Mouse (Mus musculus) neural tube, embryonic 14.5 days (tissue): Measurements from ENCODE around the gene BC035044. TPM values are rescaled to one million over a fixed set of nuclear protein-coding genes. Genes with fewer than 3 reads are reported as not detected.
"Not testable (repeated sequence)": the region's sequence is repeated elsewhere in the genome, so short reads cannot be mapped to it uniquely, and the experiment has no call there.

Experiments
- ATAC-seq: fragments of 200-750 bp; cut with Nextera tagmentation; 2 replicates; pipeline ENCODE4 v1.8.0; 2017; ENCODE audit warnings: low read depth, mild to moderate bottlenecking, moderate TSS enrichment, moderate library complexity
- H3K27ac ChIP-seq: fragments of 300-500 bp; sonication (generic); 2 replicates; pipeline ENCODE4 v1.5.1; 2014; ENCODE audit warnings: low read depth, mild to moderate bottlenecking, control low read depth, low read length, moderate library complexity, mixed read lengths
- H3K27me3 ChIP-seq: fragments of 300-500 bp; sonication (generic); 2 replicates; pipeline ENCODE4 v1.6.1; 2014; ENCODE audit warnings: low read length; ENCODE audit not compliant: control insufficient read depth, insufficient read depth
- H3K36me3 ChIP-seq: fragments of 300-500 bp; sonication (generic); 2 replicates; pipeline ENCODE4 v1.6.1; 2014; ENCODE audit warnings: low read length, mixed read lengths; ENCODE audit not compliant: control insufficient read depth, insufficient read depth
- H3K4me1 ChIP-seq: fragments of 300-500 bp; sonication (generic); 2 replicates; pipeline ENCODE4 v1.6.1; 2014; ENCODE audit warnings: low read length; ENCODE audit not compliant: control insufficient read depth, insufficient read depth
- H3K4me2 ChIP-seq: fragments of 300-500 bp; sonication (generic); 2 replicates; pipeline ENCODE4 v1.6.1; 2014; ENCODE audit warnings: mild to moderate bottlenecking, low read depth, low read length, control low read depth
- H3K4me3 ChIP-seq: fragments of 300-500 bp; sonication (generic); 2 replicates; pipeline ENCODE4 v1.5.1; 2014; ENCODE audit warnings: low read depth, low read length, control low read depth, mixed read lengths
- H3K9ac ChIP-seq: fragments of 300-500 bp; sonication (generic); replicated peaks from 2 replicates; pipeline ENCODE4 v1.6.1; 2014; ENCODE audit warnings: low read depth, mild to moderate bottlenecking, control low read depth, low read length, mixed read lengths
- H3K9me3 ChIP-seq: fragments of 300-500 bp; sonication (generic); 2 replicates; pipeline ENCODE4 v1.6.1; 2016; ENCODE audit warnings: low read length; ENCODE audit not compliant: control insufficient read depth
- WGBS: fragments of 180-500 bp; shearing (Covaris S2); extraction: QIAGEN DNeasy Blood & Tissue Kit; methylation state at CpG from one replicate; pipeline ENCODE4 v1.1.7; 2014; 5-methylcytosine and 5-hydroxymethylcytosine counted together
- polyA plus RNA-seq: library from polyadenylated mRNA; unstranded; fragments of >200 nt; fragmentation: Nextera tagmentation; extraction: Ambion mirVana; gene quantifications from 2 replicates; pipeline ENCODE4 v1.2.1, GENCODE M21; 2014

Gene BC035044
- polyA plus RNA-seq, 1 experiment from 2014 or later = 0.50 TPM

GRCm38 (mm10) chr6:128826132-128826531 lies 64.8 kb downstream of the BC035044 start, which contains the start of the genes Gm44511 and Klrb1b:
Gm44511 (minus strand) TSS chr6:128826315.
Klrb1b (minus strand) TSS chr6:128826331.
- Histone ChIP-seq H3K9me3 (no peaks in the 10 kb centered on the region), H3K9ac (no peak within 1 kb of the TSS), H3K4me3 (no peak within 1 kb of the TSS), H3K4me2 (no peak within 1 kb of the TSS), H3K27ac (no peak within 1 kb of the TSS), H3K4me1 (no peaks in the 10 kb centered on the region), H3K27me3 (no peaks in the 10 kb centered on the region), H3K36me3 (no peaks in the 10 kb centered on the region)
- ATAC-seq = no peak
- 90% methylated on average over 6 of the region's 6 CpGs for WGBS

- H3K4me1 ChIP-seq = no peaks in the 10 kb centered on the region
- no peaks in the 10 kb centered on the region for H3K9me3 ChIP-seq
- no peak overlapping the region for H3K9ac ChIP-seq
- no peaks in the 10 kb centered on the region for H3K27me3 ChIP-seq
- H3K4me2 ChIP-seq = no peak overlapping the region
- WGBS = 75% methylated on average over 4 of the region's 4 CpGs
- no peak for ATAC-seq
- H3K36me3 ChIP-seq = no peaks in the 10 kb centered on the region
- no peak overlapping the region for H3K27ac ChIP-seq
- no peak overlapping the region for H3K4me3 ChIP-seq
These were observed 72.7 kb downstream of the BC035044 start for GRCm38 (mm10) chr6:128818083-128818802.

DNA sequence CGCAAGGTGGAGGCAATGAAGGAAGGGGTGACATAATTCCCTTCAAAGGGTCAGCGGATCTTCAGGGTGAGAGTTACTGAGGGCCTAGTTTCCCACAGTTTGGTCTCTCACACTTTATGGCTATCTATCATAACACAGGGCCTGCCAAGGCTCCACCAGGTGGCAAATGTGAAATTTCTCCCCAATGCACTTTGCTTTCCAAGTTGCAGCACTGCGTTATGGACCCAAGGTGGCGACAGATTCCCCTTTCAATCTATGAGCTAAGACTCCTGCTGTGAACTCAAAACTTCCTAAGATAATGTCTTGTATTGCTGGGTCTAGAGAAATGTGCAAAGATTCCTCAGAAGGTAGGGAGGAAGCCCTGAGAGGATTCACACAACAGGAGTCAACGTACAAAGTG lies 82.4 kb downstream of the BC035044 start:
- Histone ChIP-seq H3K9me3 (no peaks in the 10 kb centered on the region), H3K4me3 (no peak overlapping the region), H3K9ac (no peak overlapping the region), H3K4me2 (no peak overlapping the region), H3K27me3 (no peaks in the 10 kb centered on the region), H3K27ac (no peak overlapping the region), H3K4me1 (no peaks in the 10 kb centered on the region), H3K36me3 (no peaks in the 10 kb centered on the region)
- whole genome bisulfite sequencing = 93% methylated on average over 5 of the region's 5 CpGs
- ATAC-seq = no peak

- Histone ChIP-seq H3K27me3 (no peaks in the 10 kb centered on the region), H3K4me1 (no peaks in the 10 kb centered on the region), H3K9ac (no peak overlapping the region), H3K27ac (no peak overlapping the region), H3K9me3 (no peaks in the 10 kb centered on the region), H3K36me3 (no peaks in the 10 kb centered on the region), H3K4me3 (no peak overlapping the region), H3K4me2 (no peak overlapping the region)
- no peak for ATAC-seq
- WGBS = 75% methylated on average over 3 of the region's 3 CpGs
These were observed 83.9 kb downstream of the BC035044 start for GRCm38 (mm10) chr6:128807021-128807420.

- not testable (repeated sequence) for H3K4me3 ChIP-seq, H3K27me3 ChIP-seq, H3K4me2 ChIP-seq, H3K4me1 ChIP-seq, H3K36me3 ChIP-seq, H3K9me3 ChIP-seq, H3K27ac ChIP-seq, H3K9ac ChIP-seq
- peak; percentile 23; the same call in 1 of the 2 replicates for ATAC-seq
- WGBS = 61% methylated on average over 7 of the region's 7 CpGs
These were observed 85.9 kb downstream of the BC035044 start for GRCm38 (mm10) chr6:128804823-128805640.

- Histone ChIP-seq H3K36me3 (no peaks in the 10 kb centered on the region), H3K4me1 (no peaks in the 10 kb centered on the region; the same call in 1 of the 2 replicates), H3K9ac (peak overlapping the region; percentile 50; the same call in 1 of the 2 replicates), H3K4me3 (peak overlapping the region; percentile 34), H3K9me3 (no peaks in the 10 kb centered on the region), H3K27me3 (no peaks in the 10 kb centered on the region), H3K4me2 (peak overlapping the region; percentile 54), H3K27ac (peak overlapping the region; percentile 75; the same call in 1 of the 2 replicates)
- ATAC-seq = peak; percentile 91
- WGBS = 6% methylated on average over 26 of the region's 26 CpGs
These were observed 87.7 kb downstream of the BC035044 start for GRCm38 (mm10) chr6:128802999-128803857.

- Histone ChIP-seq H3K36me3 (no peaks in the 10 kb centered on the region), H3K9me3 (no peaks in the 10 kb centered on the region), H3K4me2 (peak overlapping the region; percentile 54), H3K4me3 (peak overlapping the region; percentile 34), H3K27me3 (no peaks in the 10 kb centered on the region), H3K4me1 (peaks cover 6% of the 10 kb centered on the region; the same call in 1 of the 2 replicates), H3K27ac (peak overlapping the region; percentile 75; the same call in 1 of the 2 replicates), H3K9ac (peak overlapping the region; percentile 50)
- peak; percentile 42 for ATAC-seq
- 8% methylated on average over 10 of the region's 10 CpGs for WGBS
These were observed 88.4 kb downstream of the BC035044 start for GRCm38 (mm10) chr6:128802557-128802956.

GRCm38 (mm10) chr6:128800696-128801095 lies 90.2 kb downstream of the BC035044 start:
- ATAC-seq, H3K9me3 ChIP-seq, H3K4me1 ChIP-seq, H3K4me2 ChIP-seq, H3K27ac ChIP-seq, H3K36me3 ChIP-seq, H3K27me3 ChIP-seq, H3K9ac ChIP-seq, H3K4me3 ChIP-seq: not testable (repeated sequence)
- 74% methylated on average over 5 of the region's 5 CpGs for WGBS
